Mouse (Mus musculus): ENCODE results near the gene Prkn.
A peak's percentile ranks its signal among the peaks of the same experiment; 100 is the strongest.

Prkn gene

GRCm38 (mm10) chr17:11918123-11918801, 1078.1 kb downstream of the Prkn start:
- no peak for DNase-seq (ENCODE audit: low read depth)

DNA sequence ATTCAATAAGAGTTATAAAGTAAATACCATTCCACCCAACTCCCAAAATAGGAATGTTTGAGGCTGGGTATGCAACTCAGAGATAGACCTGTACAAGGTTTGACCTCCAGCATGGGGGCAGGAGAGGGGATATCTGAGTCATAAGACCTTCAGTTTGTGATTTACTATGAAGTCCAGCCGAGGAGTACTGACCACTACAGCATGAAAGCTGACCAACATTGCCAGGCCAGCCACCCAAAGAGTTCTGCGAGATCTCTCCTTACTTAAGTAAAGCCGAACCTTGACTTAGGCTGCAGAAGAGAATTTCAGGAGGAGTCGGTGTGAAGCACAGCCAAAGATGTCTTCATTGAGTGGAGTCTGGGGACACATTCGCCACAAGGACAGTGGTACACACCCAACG, 1079.4 kb downstream of the Prkn start:
- no peak for DNase-seq (ENCODE audit: low read depth)

DNA sequence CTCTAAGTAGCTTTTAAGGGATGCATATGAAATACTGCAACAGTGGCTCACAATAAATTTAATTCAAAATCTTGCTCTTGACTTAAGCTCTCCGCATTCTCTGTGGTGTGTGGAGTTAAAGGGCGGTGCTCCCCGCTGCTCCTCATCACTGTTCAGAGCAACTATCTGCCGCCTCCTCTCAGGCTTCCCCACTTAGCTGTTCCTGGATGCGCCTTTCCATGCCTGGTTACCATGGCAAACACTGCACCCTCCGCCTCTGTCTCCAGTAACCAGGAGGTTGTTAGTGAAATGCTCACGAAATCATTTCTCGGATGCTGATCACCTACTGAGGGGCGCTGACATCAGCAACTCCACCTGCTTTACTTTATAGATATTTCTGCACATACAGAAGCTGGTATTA, 1080.8 kb downstream of the Prkn start:
- DNase-seq (ENCODE audit: low read depth), result no peak

DNA sequence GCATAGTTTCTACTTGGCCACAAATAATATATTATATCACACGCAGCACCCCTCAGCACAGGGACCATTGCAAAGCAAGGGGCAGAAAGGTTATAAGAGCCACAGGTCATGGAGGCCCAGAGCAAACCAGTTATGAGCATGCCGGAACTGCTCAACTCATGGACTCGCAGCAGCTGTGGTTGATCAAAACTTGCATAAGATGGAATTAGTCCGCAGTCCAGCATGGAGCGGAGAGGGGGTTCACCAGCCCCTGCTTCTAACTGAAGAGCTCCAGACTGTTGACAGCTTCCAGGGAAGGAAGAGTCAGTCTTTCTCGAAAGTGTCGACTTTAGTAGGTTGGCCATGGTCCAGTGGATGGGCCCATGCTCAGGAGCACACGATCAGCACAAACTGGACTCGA, 1083.8 kb downstream of the Prkn start:
- DNase-seq (ENCODE audit: low read depth), result no peak

GRCm38 (mm10) chr17:11926865-11927386, 1086.7 kb downstream of the Prkn start:
- no peak for DNase-seq (ENCODE audit: low read depth)

DNA sequence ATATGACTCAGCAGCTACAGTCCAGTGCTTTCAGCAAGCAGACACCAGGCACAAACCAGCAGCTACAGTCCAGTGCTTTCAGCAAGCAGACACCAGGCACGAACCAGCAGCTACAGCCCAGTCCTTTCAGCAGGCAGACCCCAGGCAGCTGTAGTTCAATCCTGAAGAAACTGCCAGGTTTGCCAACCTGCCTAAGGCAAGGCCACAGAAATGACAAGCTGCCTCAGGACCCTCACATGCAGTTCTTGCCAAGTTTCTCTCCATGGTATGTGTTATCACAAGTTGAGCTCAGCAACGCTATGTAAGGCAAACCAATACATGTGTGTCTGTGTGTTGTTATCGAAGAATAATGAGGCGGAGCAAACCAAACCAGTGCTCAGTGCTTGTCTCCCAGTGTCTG, 1091.5 kb downstream of the Prkn start:
- DNase-seq (ENCODE audit: low read depth), result no peak

GRCm38 (mm10) chr17:11933737-11934136, 1093.6 kb downstream of the Prkn start:
- no peak for DNase-seq (ENCODE audit: low read depth)

DNA sequence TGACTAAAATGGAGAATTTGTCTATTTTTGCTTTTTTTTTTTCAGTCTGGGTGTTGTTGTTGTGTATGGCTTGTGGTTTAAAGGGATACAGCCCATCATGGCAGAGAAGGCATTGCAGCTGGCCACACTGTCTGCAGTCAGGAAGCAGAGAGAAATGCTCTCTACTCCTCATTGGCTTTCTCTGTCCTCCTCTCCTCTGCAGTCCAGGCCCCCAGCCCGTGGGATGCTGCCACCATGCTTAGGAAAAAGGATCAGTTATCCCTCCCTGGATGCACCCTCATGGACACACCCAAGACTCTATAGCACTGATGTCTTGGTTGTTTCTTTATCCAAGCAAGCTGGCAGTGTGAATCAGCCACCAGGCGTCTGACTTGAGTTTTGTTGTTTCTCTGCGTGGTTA, 1107.3 kb downstream of the Prkn start:
- DNase-seq (ENCODE audit: low read depth), result no peak

- DNase-seq (ENCODE audit: low read depth), result no peak
These were observed 1109.5 kb downstream of the Prkn start for GRCm38 (mm10) chr17:11949551-11950197.

DNA sequence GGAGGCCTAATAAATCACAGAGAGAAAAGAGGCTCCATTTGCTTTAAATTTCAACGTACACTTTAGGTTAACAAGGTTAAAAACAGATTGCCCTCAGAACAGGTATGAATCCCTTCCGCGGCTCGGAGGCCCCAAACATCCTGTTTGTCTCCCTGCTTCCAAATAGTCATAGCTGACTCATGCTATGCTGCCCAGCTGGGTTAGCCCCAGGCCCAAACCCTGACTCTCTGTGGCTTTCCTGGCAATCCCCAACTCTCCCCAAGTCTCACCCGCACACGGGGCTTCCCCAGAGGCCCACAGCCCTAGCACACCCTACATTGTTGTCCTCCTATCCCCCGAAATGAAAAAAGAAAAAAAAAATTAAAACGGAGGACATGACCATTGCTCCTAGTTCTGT, 1110.0 kb downstream of the Prkn start:
- no peak for DNase-seq (ENCODE audit: low read depth)

- DNase-seq (ENCODE audit: low read depth), result no peak
These were observed 1115.1 kb downstream of the Prkn start for GRCm38 (mm10) chr17:11955317-11955716.

GRCm38 (mm10) chr17:11960492-11960891, 1120.3 kb downstream of the Prkn start:
- no peak for DNase-seq (ENCODE audit: low read depth)

- DNase-seq (ENCODE audit: low read depth), result no peak
These were observed 1122.6 kb downstream of the Prkn start for GRCm38 (mm10) chr17:11962808-11963207.

DNA sequence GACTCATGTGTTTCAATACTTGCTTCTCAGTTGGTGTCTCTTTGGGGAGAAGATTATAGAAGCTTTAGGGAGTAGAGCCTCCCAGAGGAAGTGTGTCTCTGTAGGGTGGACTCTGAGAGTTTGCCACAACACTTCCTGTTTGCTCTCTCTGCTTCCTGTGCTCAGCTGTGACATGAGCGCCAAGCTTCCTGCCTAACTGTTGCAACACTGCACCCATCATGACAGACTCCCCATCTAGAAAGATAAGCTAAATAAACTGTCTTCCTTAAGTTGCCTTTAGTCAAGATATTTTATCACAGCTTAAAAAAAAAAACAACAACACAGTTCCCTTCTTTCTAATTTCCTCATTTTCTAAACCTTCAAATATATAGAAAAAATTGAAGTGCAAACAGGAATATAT, 1130.0 kb downstream of the Prkn start:
- DNase-seq (ENCODE audit: low read depth), result no peak

DNA sequence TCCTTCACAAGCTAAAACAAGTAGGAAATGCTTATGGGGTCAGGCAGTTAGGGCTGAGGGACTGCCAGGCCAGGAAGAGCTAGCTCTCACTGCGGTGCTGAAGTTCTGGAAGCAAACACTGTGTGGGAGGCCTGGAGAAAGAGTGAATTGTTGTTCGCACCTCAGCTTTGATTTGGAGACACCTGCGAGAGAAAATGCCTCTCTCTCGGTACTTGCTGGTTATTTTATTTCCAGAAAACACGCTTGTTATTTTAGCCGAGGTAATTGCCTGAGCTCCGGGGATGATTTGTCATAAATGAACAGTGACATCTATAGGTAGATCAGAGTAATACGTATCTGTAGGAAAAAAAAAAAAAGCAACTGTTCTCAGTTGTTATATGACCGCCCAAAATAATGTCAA, 1132.4 kb downstream of the Prkn start:
- DNase-seq (ENCODE audit: low read depth), result no peak

GRCm38 (mm10) chr17:11972969-11973787, 1133.0 kb downstream of the Prkn start:
- DNase-seq (ENCODE audit: low read depth), result no peak

- DNase-seq (ENCODE audit: low read depth), result peak; percentile 36
These were observed 1135.0 kb downstream of the Prkn start for GRCm38 (mm10) chr17:11975062-11975607.

DNA sequence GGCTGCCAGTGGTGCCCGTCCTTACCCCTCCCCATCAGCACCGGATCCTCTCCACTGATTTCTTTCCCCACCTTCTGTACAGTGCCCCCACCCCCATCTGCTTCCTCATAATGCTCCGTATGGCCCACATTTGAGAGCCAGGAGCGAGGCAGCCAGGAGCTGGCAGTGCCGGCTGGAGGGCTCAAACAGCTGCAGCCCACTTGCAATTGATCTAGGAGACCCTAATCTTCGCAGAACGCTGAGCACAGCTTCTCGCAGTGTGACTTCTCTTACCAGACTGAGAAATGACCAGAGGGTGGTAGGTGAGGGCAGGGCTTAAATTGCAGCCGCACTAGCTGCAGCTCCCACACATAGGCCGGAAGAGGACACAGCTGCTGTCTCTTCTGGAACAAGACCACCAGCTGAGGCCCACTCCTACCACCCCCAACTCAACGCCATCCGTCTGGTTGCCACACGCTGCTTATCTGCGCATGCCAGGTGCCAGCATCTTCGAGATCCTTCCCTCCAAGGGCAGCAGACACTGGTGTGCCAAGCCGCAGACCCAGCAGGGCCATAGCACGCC, 1138.2 kb downstream of the Prkn start:
- DNase-seq (ENCODE audit: low read depth), result no peak

DNA sequence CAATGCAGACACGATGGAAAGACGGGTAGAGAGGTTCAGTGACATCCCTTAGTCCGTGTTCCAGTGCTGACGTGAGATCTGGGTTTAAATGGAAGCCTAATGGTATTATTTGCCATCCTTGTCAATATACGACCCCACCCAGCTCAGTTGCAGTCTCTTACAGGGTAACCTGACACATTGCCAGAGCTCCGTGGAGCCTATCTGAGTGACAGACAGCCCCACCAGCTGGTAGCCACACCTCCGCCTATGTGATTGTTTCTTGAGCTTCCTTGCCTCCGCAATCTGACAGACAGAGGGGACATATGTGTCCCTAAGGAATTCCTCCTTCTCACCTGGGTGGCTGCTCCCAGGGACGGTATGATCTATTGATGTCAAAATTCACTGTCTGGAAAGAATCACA, 1141.5 kb downstream of the Prkn start:
- no peak for DNase-seq (ENCODE audit: low read depth)

- DNase-seq (ENCODE audit: low read depth), result no peak
These were observed 1148.1 kb downstream of the Prkn start for GRCm38 (mm10) chr17:11988110-11988837.

DNA sequence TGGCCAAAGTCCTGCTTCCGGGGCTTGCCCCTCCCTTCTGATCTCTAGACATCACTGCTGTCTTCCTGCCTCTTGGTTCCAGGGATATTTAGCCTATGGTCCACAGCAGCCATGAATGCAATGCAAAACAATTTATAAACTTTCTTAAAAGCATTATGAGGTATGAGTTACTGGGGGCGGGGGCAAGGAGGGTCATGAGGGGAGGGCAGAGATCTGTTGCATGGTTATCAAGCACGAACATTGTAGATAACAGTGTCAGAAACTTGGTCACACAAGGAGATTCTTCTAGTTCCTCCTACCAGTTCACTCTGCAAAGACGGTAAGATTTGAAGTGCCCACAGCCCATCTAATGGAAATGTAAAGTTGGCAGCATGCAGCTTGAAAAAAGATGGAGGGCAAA, 1149.1 kb downstream of the Prkn start:
- DNase-seq (ENCODE audit: low read depth), result no peak
